Mouse (Mus musculus): ENCODE data around the gene Slc39a12.

Slc39a12 gene

GRCm38 (mm10) chr2:14388162-14388561 lies at the start of gene Slc39a12:
Gene Slc39a12 (plus strand): TSS chr2:14388316.
- no peak for DNase-seq (ENCODE audit: low spot score in 2 of 2)

- peak; percentile 62 to 78 for DNase-seq (ENCODE audit: low spot score in 2 of 2)
Measured at GRCm38 (mm10) chr2:14341652-14342308, 46.3 kb upstream of the Slc39a12 start.

DNA sequence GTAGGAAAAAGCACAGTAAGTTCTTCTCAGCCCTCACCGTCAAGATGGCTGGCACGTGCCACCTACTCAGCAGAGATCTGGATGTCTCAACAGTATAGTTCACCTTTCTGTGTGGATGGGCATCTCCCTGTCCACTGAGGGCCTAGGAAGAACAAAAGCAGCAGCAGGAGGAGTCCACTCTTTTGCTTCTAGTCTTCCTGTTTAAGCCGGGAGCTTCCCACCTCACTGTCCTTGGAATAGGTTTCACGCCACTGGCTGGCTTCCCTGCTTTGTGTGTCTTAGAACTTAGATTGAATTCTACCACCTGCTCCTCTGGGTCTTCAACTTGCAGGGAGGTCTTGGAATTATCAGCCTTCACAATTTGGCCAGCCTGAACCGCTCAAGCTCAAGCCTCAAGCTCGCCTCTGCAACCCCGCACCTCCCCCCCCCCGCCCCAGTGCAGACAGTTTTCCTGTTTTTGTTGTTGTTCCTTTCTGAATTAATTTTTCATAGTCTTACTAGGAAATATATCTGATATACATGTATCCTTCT lies 45.7 kb upstream of the Slc39a12 start:
- peak in 1 of 2 experiments; percentile 11 for DNase-seq (ENCODE audit: low spot score in 2 of 2)

GRCm38 (mm10) chr2:14388856-14389255 lies 740 bp downstream of the Slc39a12 start:
- DNase-seq (ENCODE audit: low spot score in 2 of 2) = no peak

GRCm38 (mm10) chr2:14390900-14391299 lies 2.8 kb downstream of the Slc39a12 start:
- DNase-seq (ENCODE audit: low spot score in 2 of 2) = no peak

DNA sequence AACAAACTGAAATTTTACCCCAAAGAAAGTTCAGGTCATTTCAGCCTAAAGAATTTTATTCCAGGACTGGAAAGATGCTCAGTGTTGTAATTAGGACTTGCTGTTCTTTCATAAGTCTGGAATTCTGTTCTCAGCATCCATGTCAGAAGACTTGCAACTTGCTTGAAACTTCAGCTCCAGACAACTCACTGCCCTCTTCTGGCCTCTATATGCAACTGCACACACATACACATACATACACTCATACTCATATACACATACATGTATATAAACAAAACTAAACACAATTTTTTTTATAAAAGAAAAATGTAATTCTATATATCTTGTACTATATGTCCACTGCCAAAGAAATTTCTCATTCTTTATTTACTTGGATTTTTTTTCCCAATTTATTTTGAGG lies 14.9 kb downstream of the Slc39a12 start:
- DNase-seq (ENCODE audit: low spot score in 2 of 2) = no peak

DNA sequence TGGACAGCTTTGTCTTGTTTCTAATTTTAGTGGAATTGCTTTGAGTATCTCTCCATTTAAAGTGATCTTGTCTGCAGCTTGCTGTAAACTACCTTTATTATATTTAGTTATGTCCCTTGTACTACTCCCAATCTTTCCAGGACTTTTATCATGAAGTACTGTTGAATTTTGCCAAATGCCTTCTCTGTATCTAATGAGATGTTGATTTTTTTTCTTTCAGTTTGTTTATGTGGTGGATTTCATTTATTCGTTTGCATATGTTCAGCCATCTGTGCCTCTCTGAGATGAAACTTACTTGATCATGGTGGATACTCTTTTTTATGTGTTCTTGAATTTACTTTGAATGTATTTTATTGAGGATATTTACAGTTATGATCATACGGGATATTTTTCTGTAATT lies 40.9 kb downstream of the Slc39a12 start:
- no peak for DNase-seq (ENCODE audit: low spot score in 2 of 2)

GRCm38 (mm10) chr2:14447322-14447721 lies 59.2 kb downstream of the Slc39a12 start:
- DNase-seq (ENCODE audit: low spot score in 2 of 2) = no peak

- DNase-seq (ENCODE audit: low spot score in 2 of 2) = no peak
Measured at GRCm38 (mm10) chr2:14450866-14451265, 62.8 kb downstream of the Slc39a12 start.

DNA sequence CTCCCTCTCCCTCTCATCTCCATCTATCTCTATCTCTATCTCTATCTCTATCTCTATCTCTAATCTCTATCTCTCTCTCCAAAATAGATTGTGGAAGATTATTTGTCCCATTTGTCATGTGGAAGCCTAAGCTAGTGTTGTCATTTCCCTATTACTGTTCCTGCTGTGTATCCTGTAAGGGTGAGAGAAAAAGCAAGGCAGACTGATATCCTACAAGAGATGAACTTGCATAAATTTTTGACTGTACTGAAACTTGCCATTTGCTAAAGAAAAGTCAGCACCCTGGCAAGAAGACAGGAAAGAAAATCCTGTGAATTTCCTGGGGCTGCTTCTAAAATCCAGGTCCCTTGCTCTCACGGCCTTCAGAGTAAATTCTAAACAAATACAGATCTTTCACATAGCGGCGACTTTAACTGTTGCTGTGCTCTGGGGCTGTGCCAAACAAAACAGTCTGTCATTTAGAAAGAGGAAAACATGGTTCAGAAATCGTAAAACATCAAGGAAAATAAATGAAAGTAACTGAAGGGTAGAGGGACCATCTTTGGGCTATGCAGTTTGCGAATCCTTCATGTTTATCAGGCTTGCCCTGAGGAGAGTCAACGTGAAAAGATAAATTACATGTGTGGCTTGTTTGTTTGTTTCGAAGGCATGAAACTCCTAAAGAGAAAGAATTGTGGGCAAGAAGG lies 67.0 kb downstream of the Slc39a12 start:
- peak in 1 of 2 experiments; percentile 1 for DNase-seq (ENCODE audit: low spot score in 2 of 2)

DNA sequence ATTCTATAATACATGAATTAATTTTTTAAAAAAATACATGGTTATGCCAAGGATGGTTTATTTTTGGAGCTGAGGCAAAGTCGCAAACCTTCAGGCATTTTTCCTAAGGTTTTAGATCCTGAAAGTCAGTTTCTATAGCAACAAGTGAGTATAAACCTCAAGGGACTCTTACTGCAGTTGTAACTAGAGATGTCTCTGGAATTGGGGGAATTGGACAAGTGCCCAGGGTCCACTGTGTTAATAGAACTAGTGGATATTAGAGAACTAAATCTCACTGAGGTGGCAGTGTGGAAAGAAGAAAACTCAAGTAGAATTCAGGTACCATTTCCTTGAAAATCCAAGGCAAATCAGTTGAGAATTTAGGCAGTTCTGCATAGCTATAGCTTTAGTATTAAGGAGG lies 76.3 kb downstream of the Slc39a12 start:
- DNase-seq (ENCODE audit: low spot score in 2 of 2) = peak in 1 of 2 experiments; percentile 2

DNA sequence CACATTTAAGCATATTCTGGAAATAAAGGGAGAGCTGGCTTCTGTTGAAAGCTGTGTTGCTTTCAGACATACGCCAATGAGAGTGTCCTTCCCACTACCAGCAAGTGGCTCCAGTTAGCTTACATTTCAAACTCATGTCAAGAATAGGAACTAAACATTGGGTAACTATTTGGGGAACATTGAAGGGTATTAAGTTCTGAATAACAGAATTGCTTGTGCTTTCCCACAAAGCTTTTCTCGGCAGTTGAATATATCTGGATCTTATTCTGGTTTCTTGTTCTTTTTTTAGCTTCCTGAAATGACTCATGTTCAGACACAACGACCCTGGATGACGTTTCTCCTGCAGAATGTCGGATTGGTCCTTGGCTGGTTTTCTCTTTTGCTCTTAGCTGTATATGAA lies 106.0 kb downstream of the Slc39a12 start:
- no peak for DNase-seq (ENCODE audit: low spot score in 2 of 2)

DNA sequence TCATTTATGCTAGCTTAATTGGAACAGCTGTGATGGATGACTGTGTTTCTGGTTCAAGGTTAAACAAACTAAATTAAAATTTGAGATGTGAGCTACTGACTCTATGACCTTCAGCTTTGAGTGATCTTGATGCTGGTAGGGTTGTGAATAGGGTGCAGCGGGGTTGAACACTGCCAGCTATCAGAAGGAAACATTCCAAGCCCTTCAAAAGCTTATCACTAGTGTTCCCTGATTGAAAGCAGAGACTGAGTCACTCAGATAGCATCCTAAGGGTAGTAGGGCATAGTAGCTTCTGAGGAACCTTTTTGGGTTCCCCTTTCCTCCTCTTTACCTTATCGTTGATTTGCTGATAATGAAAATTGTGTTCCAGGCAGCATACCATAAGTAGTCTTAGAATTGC lies 108.0 kb downstream of the Slc39a12 start:
- DNase-seq (ENCODE audit: low spot score in 2 of 2) = peak in 1 of 2 experiments; percentile 1

DNA sequence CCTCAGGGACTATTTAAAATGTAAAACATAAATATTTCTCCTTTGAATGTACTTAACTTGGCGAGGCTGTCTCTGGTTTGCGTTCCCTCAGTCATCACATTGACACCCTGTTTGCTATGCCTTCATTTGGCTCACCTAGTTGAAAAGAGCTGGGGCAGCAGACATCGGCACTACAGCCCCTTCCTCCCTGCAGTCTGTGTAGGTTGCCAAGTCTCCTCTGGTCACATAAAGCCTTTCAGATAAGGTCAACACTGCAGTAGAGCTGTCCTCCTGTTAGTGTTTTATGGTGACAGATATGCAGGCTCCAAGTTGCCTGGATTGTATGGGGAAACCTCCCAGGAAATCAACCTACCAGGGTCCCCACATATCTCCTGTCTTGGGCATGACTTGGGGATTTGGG lies 114.4 kb downstream of the Slc39a12 start:
- DNase-seq (ENCODE audit: low spot score in 2 of 2) = no peak

- no peak for DNase-seq (ENCODE audit: low spot score in 2 of 2)
Measured at GRCm38 (mm10) chr2:14518237-14518636, 130.1 kb downstream of the Slc39a12 start.

- DNase-seq (ENCODE audit: low spot score in 2 of 2) = no peak
Measured at GRCm38 (mm10) chr2:14534325-14535077, 146.4 kb downstream of the Slc39a12 start.

- no peak for DNase-seq (ENCODE audit: low spot score in 2 of 2)
Measured at GRCm38 (mm10) chr2:14535246-14535671, 147.1 kb downstream of the Slc39a12 start.

DNA sequence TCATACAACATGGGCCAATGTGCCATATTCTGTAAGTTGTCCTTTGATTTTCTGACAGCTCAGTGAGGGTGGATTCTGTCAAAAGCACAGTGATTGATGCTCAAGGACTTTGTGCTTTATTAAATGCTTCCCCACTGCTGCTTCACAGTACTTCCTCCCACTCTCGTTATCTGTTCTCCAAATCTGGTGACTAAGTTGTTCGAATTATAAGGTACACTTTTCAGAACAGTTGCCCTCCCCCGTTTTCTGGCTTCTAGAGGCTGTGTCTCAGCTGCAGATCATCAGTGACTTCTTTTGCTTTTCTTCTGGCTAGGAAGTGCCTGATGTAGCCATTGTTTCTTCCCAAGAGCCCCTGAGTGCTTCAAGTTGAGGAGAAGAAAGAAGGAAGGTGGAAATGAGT lies 149.7 kb downstream of the Slc39a12 start:
- DNase-seq (ENCODE audit: low spot score in 2 of 2) = no peak

DNA sequence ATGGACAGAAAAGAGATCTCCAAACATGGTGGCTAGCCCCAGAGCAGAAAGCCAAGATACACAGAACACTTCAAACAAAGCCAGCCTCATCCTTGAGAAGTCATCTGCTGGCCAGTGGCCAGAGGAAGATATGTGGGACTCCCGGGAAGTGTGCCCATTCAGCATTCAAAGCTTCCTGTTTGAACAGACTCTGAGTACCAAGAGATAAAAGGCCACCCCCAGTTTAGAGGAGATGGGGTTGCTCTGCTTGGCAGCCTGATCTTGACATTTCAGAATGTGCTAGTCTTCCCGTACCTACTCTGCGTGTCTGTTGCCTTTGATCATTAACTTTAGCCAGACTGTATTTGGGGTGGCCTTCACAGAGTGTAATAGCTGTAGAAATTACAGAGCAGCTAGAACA lies 155.2 kb downstream of the Slc39a12 start:
- no peak for DNase-seq (ENCODE audit: low spot score in 2 of 2)

DNA sequence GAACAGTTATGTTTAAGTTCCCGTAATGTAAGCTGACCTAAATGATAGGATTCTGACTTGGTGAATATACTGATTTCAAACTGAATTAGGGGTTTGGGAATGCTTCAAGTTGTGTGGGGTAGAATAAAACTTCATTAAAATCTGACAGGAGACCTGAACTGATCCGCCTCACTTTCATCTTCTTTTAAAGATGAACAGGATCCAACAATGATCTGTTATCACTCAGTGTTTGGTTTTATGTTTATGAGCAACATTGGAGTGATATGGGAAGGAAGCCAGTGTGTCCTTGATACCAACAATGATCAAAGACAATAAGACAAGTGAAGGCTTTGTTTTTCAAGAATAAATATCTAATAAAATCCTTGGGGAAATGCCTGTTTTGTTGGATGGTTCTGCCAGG lies 155.7 kb downstream of the Slc39a12 start:
- DNase-seq (ENCODE audit: low spot score in 2 of 2) = no peak

Measured in heart, adult 9 months (tissue).